Mouse (Mus musculus): ENCODE measurements at regions not wholly inside any gene's neighbourhood (a gene's known extent, or its start where the extent isn't known, plus 50 kb on each side); places are given as distances from the start of the nearest gene placed in this dataset.

DNA sequence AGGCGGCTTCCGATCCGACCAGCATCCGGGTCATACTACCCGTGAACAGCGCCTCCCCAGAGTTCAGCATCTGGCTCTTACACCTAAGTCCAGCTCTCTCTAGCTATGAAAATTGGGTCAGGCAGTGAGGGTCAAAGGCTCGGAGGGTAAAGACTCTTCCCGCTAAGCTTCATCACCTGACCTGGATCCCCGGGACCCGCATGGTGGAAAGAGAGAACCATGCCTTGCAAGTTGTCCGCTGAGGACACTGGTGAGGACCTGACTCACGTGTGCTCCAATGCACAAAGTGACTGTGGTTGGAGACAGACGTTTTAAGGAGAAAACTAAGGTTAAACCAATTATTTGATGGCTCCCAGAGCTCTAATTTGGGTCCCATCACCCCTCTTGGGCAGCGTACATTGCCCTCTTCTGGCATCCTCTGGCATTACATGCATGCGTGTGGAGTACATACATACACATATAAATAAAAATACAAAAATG, 74.6 kb upstream of the Sall4 start:
- no peak for ATAC-seq
- peaks cover 17% of the 10 kb centered on the region for H3K27me3 ChIP-seq (replicated peaks; ENCODE audit: control insufficient read depth, insufficient read depth, low read length)
- H3K9me3 ChIP-seq (ENCODE audit: control insufficient read depth, low read length): no peaks in the 10 kb centered on the region
- H3K36me3 ChIP-seq (ENCODE audit: control insufficient read depth, insufficient read depth, low read length): no peaks in the 10 kb centered on the region
- H3K4me3 ChIP-seq (ENCODE audit: low read length): peak overlapping the region; percentile 20
- WGBS: 11% methylated on average over 15 of the region's 15 CpGs
- H3K9ac ChIP-seq (ENCODE audit: low read depth, low read length): no peak overlapping the region
- H3K4me1 ChIP-seq (ENCODE audit: control insufficient read depth, insufficient read depth, low read length): peaks cover 12% of the 10 kb centered on the region
- no peak overlapping the region for H3K27ac ChIP-seq (ENCODE audit: low read length)
- H3K4me2 ChIP-seq (ENCODE audit: low read depth, low read length): peak overlapping the region; percentile 37; the same call in 1 of the 2 replicates

- Histone ChIP-seq H3K4me1 (ENCODE audit: control insufficient read depth, insufficient read depth, low read length) (peaks cover 12% of the 10 kb centered on the region), H3K4me2 (ENCODE audit: low read depth, low read length) (peak overlapping the region; percentile 37; the same call in 1 of the 2 replicates), H3K9me3 (ENCODE audit: control insufficient read depth, low read length) (no peaks in the 10 kb centered on the region), H3K27me3 (replicated peaks; ENCODE audit: control insufficient read depth, insufficient read depth, low read length) (peaks cover 18% of the 10 kb centered on the region), H3K9ac (ENCODE audit: low read depth, low read length) (no peak overlapping the region), H3K27ac (ENCODE audit: low read length) (no peak overlapping the region), H3K36me3 (ENCODE audit: control insufficient read depth, insufficient read depth, low read length) (no peaks in the 10 kb centered on the region), H3K4me3 (ENCODE audit: low read length) (peak overlapping the region; percentile 17; the same call in 1 of the 2 replicates)
- WGBS: 3% methylated on average over 11 of the region's 11 CpGs
- ATAC-seq: no peak
Measured at GRCm38 (mm10) chr2:168841713-168842045, 73.9 kb upstream of the Sall4 start.

- H3K9ac ChIP-seq (ENCODE audit: low read depth, low read length): peak overlapping the region; percentile 11; the same call in 1 of the 2 replicates
- H3K4me1 ChIP-seq (ENCODE audit: control insufficient read depth, insufficient read depth, low read length): peaks cover 12% of the 10 kb centered on the region
- no peak overlapping the region for H3K27ac ChIP-seq (ENCODE audit: low read length)
- no peaks in the 10 kb centered on the region for H3K36me3 ChIP-seq (ENCODE audit: control insufficient read depth, insufficient read depth, low read length)
- peaks cover 18% of the 10 kb centered on the region for H3K27me3 ChIP-seq (replicated peaks; ENCODE audit: control insufficient read depth, insufficient read depth, low read length)
- WGBS: 15% methylated on average over 19 of the region's 19 CpGs
- 0 out of 2 replicates have a peak overlapping the region, but pooled peaks have one; percentile 37 for H3K4me2 ChIP-seq (ENCODE audit: low read depth, low read length)
- ATAC-seq: no peak
- H3K9me3 ChIP-seq (ENCODE audit: control insufficient read depth, low read length): no peaks in the 10 kb centered on the region
- H3K4me3 ChIP-seq (ENCODE audit: low read length): peak overlapping the region; percentile 17; the same call in 1 of the 2 replicates
Measured at GRCm38 (mm10) chr2:168840853-168841712, 73.3 kb upstream of the Sall4 start.

DNA sequence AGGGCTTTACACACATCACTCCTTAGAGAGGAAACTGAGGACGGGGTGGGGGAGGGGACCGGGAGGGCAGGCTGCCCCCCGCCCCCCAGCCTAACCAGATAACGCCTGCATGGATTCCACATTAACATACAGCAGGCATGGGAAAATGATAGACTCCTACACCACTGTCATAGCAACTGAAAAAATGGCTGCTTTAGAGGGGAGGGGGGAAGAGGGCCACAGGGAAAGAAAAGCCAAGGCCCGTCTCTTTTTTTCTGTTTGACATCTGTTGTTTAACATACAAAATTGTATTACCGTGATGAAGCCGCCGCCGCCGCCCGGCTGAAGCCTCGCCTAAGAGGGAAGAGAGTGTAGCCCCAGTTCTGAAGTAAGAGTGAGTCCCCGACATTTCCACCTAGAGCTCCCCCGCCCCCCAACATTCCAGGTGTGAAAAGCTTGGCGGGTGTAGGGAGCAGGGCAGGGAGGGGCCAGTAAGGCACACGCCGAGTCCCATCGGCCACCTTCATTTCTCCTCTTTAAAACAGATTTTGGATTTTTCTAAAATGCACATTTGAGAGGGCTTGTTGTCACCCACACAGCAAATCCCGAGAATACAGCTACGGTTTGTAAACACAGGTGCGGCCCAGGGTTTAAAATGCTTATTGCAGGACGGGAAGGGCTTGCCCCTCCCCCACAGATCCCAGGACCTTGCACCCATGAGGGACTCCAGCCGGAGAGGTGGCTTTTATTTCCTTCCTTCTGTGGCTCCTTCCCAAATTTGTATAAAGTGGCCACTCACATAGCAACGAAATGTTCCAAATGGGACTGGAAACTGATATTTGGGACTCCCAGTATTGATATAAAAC, 72.3 kb upstream of the Sall4 start:
- peaks cover 18% of the 10 kb centered on the region for H3K27me3 ChIP-seq (replicated peaks; ENCODE audit: control insufficient read depth, insufficient read depth, low read length)
- peak overlapping the region; percentile 17 for H3K4me3 ChIP-seq (ENCODE audit: low read length)
- 5% methylated on average over 24 of the region's 24 CpGs for WGBS
- H3K27ac ChIP-seq (ENCODE audit: low read length): no peak overlapping the region
- peak overlapping the region; percentile 5; the same call in 1 of the 2 replicates for H3K9ac ChIP-seq (ENCODE audit: low read depth, low read length)
- H3K36me3 ChIP-seq (ENCODE audit: control insufficient read depth, insufficient read depth, low read length): no peaks in the 10 kb centered on the region
- H3K4me1 ChIP-seq (ENCODE audit: control insufficient read depth, insufficient read depth, low read length): peaks cover 12% of the 10 kb centered on the region
- ATAC-seq: peak; percentile 44; the same call in 1 of the 2 replicates
- no peaks in the 10 kb centered on the region for H3K9me3 ChIP-seq (ENCODE audit: control insufficient read depth, low read length)
- H3K4me2 ChIP-seq (ENCODE audit: low read depth, low read length): peak overlapping the region; percentile 48

DNA sequence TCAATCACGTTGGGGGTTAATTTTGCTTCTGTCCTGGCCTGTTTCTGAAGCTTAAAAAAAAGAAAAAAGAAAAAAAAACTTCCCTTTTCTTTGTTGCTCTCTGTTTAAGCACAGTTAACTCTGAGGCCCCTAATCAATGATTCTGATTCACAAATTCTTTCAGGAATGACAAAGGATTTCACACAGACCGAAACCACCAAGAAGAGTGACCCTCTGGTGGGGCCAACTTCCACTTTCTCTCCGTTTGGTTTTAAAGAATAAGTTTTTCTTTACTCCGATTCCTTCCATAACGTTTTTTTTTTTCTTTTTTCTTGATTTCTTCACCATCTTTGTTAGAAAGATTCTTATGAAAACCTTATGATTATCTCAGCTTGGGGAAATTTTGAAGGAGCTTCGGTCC, 71.5 kb upstream of the Sall4 start:
- H3K4me2 ChIP-seq (ENCODE audit: low read depth, low read length): no peak overlapping the region

DNA sequence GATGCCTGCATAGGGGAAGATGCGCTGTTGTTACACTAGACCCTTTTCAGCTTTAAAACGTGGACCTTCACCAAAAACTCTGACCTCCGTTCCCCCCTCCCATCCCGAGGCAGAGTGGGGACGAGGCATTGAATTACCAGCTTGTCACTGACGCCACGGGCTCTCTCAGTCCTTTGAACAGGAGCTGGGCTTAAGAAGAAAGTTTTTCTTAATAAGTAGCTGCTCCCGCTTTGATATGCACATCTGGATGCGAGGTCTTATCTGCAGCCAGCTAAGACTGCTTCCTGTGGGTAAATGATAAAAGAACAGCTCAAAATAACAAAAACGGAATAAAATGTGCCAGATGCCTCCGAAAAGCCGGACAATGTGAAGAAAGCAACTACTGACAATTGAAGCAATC, 70.9 kb upstream of the Sall4 start:
- H3K4me2 ChIP-seq (ENCODE audit: low read depth, low read length): no peak overlapping the region
- H3K27me3 ChIP-seq (replicated peaks; ENCODE audit: control insufficient read depth, insufficient read depth, low read length): peaks cover 18% of the 10 kb centered on the region

More for the DNA sequence above, 71.5 kb upstream of the Sall4 start:
- Histone ChIP-seq H3K9ac (ENCODE audit: low read depth, low read length) (no peak overlapping the region), H3K4me1 (ENCODE audit: control insufficient read depth, insufficient read depth, low read length) (peaks cover 12% of the 10 kb centered on the region), H3K27ac (ENCODE audit: low read length) (no peak overlapping the region), H3K36me3 (ENCODE audit: control insufficient read depth, insufficient read depth, low read length) (no peaks in the 10 kb centered on the region), H3K4me3 (ENCODE audit: low read length) (no peak overlapping the region), H3K9me3 (ENCODE audit: control insufficient read depth, low read length) (no peaks in the 10 kb centered on the region), H3K27me3 (replicated peaks; ENCODE audit: control insufficient read depth, insufficient read depth, low read length) (peaks cover 18% of the 10 kb centered on the region)
- no peak for ATAC-seq
- WGBS: 25% methylated on average over 6 of the region's 6 CpGs

GRCm38 (mm10) chr2:168837951-168838570, 70.3 kb upstream of the Sall4 start:
- Histone ChIP-seq H3K27ac (ENCODE audit: low read length) (no peak overlapping the region), H3K4me3 (ENCODE audit: low read length) (no peak overlapping the region), H3K9me3 (ENCODE audit: control insufficient read depth, low read length) (no peaks in the 10 kb centered on the region), H3K9ac (ENCODE audit: low read depth, low read length) (no peak overlapping the region), H3K27me3 (replicated peaks; ENCODE audit: control insufficient read depth, insufficient read depth, low read length) (peaks cover 15% of the 10 kb centered on the region), H3K36me3 (ENCODE audit: control insufficient read depth, insufficient read depth, low read length) (no peaks in the 10 kb centered on the region), H3K4me2 (ENCODE audit: low read depth, low read length) (no peak overlapping the region), H3K4me1 (ENCODE audit: control insufficient read depth, insufficient read depth, low read length) (peaks cover 12% of the 10 kb centered on the region)
- WGBS: 65% methylated on average over 5 of the region's 5 CpGs
- no peak for ATAC-seq

More for the DNA sequence above, 70.9 kb upstream of the Sall4 start:
- 27% methylated on average over 12 of the region's 12 CpGs for WGBS
- H3K4me3 ChIP-seq (ENCODE audit: low read length): no peak overlapping the region
- peaks cover 12% of the 10 kb centered on the region for H3K4me1 ChIP-seq (ENCODE audit: control insufficient read depth, insufficient read depth, low read length)
- no peak overlapping the region for H3K27ac ChIP-seq (ENCODE audit: low read length)
- no peaks in the 10 kb centered on the region for H3K36me3 ChIP-seq (ENCODE audit: control insufficient read depth, insufficient read depth, low read length)
- H3K9me3 ChIP-seq (ENCODE audit: control insufficient read depth, low read length): no peaks in the 10 kb centered on the region
- no peak overlapping the region for H3K9ac ChIP-seq (ENCODE audit: low read depth, low read length)
- no peak for ATAC-seq

DNA sequence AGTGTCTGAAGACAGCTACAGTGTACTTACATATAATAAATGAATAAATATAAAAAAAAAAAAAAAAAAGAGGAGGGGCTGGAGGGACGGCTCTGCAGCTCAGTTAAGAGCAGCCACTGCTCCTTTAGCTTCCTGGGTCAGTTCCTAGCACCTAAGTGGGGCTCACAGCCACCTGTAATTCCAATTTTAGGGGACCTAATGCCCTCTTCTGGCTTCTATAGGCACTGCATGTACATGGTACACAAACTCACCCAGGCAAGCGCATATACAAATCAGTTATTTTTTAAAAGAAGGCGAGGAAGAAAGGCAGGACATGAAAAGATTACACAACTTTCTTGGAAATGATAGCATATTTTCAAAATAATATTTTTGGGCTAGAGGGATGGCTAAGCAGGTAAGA, 67.0 kb upstream of the Sall4 start:
- 92% methylated on average over 3 of the region's 3 CpGs for WGBS
- Histone ChIP-seq H3K4me2 (ENCODE audit: low read depth, low read length) (no peak overlapping the region), H3K4me1 (ENCODE audit: control insufficient read depth, insufficient read depth, low read length) (peaks cover 4% of the 10 kb centered on the region), H3K9ac (ENCODE audit: low read depth, low read length) (no peak overlapping the region), H3K9me3 (ENCODE audit: control insufficient read depth, low read length) (no peaks in the 10 kb centered on the region), H3K4me3 (ENCODE audit: low read length) (no peak overlapping the region), H3K36me3 (ENCODE audit: control insufficient read depth, insufficient read depth, low read length) (no peaks in the 10 kb centered on the region), H3K27me3 (replicated peaks; ENCODE audit: control insufficient read depth, insufficient read depth, low read length) (peaks cover 5% of the 10 kb centered on the region; the same call in 1 of the 2 replicates), H3K27ac (ENCODE audit: low read length) (no peak overlapping the region)
- ATAC-seq: no peak

DNA sequence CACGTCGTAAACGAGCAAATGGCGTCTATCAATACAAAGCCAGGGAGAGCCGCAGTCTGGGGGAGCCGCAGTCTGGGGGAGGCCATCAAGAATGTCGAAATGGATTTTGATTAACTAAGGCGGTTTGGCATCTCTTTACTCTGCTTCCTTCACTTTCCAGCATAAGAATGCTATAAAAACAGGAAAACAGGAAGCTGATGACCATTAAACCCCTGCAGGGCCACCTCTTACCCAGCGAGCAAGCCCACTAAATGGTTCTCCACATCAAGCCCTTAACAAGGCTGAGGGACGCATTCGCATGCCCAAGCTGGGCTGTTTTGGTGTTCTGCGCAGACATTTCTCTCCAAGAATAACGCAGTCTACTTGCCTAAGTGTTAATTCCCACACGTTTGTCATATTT, 64.0 kb upstream of the Sall4 start:
- Histone ChIP-seq H3K27ac (ENCODE audit: low read length) (no peak overlapping the region), H3K9ac (ENCODE audit: low read depth, low read length) (no peak overlapping the region), H3K4me1 (ENCODE audit: control insufficient read depth, insufficient read depth, low read length) (no peaks in the 10 kb centered on the region), H3K36me3 (ENCODE audit: control insufficient read depth, insufficient read depth, low read length) (no peaks in the 10 kb centered on the region), H3K4me2 (ENCODE audit: low read depth, low read length) (no peak overlapping the region), H3K9me3 (ENCODE audit: control insufficient read depth, low read length) (no peaks in the 10 kb centered on the region), H3K4me3 (ENCODE audit: low read length) (no peak overlapping the region), H3K27me3 (replicated peaks; ENCODE audit: control insufficient read depth, insufficient read depth, low read length) (no peaks in the 10 kb centered on the region)
- no peak for ATAC-seq
- WGBS: 39% methylated on average over 14 of the region's 14 CpGs
